ENCODE assay signal across 8 mouse cellular contexts in the genomic region with DNA sequence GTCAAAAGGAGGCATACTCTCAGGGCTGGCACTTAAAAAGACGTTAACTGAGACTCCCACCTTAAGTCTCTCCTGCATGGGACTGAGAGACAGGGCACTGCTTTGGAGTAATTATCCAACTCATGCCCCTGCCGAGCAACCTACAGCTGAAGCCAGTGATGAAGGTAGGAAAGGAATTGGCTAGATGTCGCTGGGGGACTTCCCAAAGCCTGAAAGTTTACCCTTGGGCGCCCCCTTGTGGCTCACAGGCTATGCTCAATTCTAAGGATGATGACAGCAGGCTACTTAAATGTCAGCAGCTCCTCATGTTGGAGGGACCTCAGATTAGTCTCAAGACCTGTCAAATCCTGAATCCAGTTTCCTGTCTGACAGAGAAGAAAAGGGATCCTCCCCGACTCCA. TPM values are rescaled to one million over a fixed set of nuclear protein-coding genes. Genes with fewer than 3 reads are reported as not detected.
DNase-seq lines count a peak whose midpoint lies in the region; ATAC-seq lines count a peak whose summit lies in the region.

No protein-coding gene starts in this region.

- no peaks in the 10 kb centered on the region for H3K27me3 ChIP-seq in hindbrain, embryonic 16.5 days (replicated peaks; ENCODE audit: control insufficient read depth, insufficient read depth, low read length)

- no peaks in the 10 kb centered on the region for H3K36me3 ChIP-seq in hindbrain, embryonic 16.5 days (ENCODE audit: control insufficient read depth, insufficient read depth, low read length)

- no peak overlapping the region for H3K27ac ChIP-seq in hindbrain, embryonic 16.5 days (ENCODE audit: low read depth, low read length)

- no peaks in the 10 kb centered on the region for H3K9me3 ChIP-seq in hindbrain, embryonic 16.5 days (ENCODE audit: control insufficient read depth, low read length)

- WGBS in hindbrain, embryonic 16.5 days = 10% methylated on average over 5 of the region's 5 CpGs

- H3K4me2 ChIP-seq in hindbrain, embryonic 16.5 days (ENCODE audit: low read length) = no peak overlapping the region

- ATAC-seq in hindbrain, embryonic 16.5 days = peak; percentile 65
- ATAC-seq in megakaryocyte progenitor cell, adult 5-6 weeks (replicated peaks; ENCODE audit: poor library complexity) = peak; percentile 92

- H3K4me3 ChIP-seq in hindbrain, embryonic 16.5 days (ENCODE audit: low read length) = no peak overlapping the region

- no peaks in the 10 kb centered on the region for H3K4me1 ChIP-seq in hindbrain, embryonic 16.5 days (ENCODE audit: control insufficient read depth, insufficient read depth, low read depth, low read length)

- H3K9ac ChIP-seq in hindbrain, embryonic 16.5 days (ENCODE audit: low read depth, low read length) = no peak overlapping the region

- peak; percentile 92 for DNase-seq in R1 (ENCODE audit: low read depth, low spot score)
- peak; percentile 84 for DNase-seq in cerebellum, adult 9-11 months
- DNase-seq in frontal cortex, postnatal 14 days (ENCODE audit: low spot score in 2 of 2) = peak; percentile 80 to 90
- DNase-seq in layer of hippocampus, postnatal 36 days = peak; percentile 86 to 89
- peak; percentile 95 for DNase-seq in right cerebral cortex, postnatal 14 days
- DNase-seq in urinary bladder, postnatal 14 days (ENCODE audit: low spot score) = peak; percentile 89

RNA-seq across cellular contexts. Expression of a gene that starts 35.7 kb away (rescaled TPM):
- not detected in 2 replicates for polyA plus RNA-seq in hindbrain, embryonic 16.5 days (2015; fragmentation: Nextera tagmentation; extraction: Ambion mirVana)
- under 1 TPM; 0.10 to 0.13 TPM for total RNA-seq in layer of hippocampus, postnatal 36 days (2021)
- 0.02 TPM in 1 of 2 replicates, not detected in the other for total RNA-seq in megakaryocyte progenitor cell, adult 5-6 weeks (2015)
- total RNA-seq in megakaryocyte progenitor cell, adult 5-6 weeks (2017) = not detected in 2 replicates

RNA-seq across cellular contexts. Expression of a gene that starts 43.9 kb away (rescaled TPM):
- 174 and 195 TPM in 2 replicates for polyA plus RNA-seq in hindbrain, embryonic 16.5 days (2015; fragmentation: Nextera tagmentation; extraction: Ambion mirVana)
- total RNA-seq in layer of hippocampus, postnatal 36 days (2021) = 10 to 100 TPM; 73.7 to 77.5 TPM
- total RNA-seq in megakaryocyte progenitor cell, adult 5-6 weeks (2015) = 81.4 and 113 TPM in 2 replicates
- 64.1 and 66.4 TPM in 2 replicates for total RNA-seq in megakaryocyte progenitor cell, adult 5-6 weeks (2017)

RNA-seq across cellular contexts. Expression of a gene that starts 44.0 kb away (rescaled TPM):
- 115 and 123 TPM in 2 replicates for polyA plus RNA-seq in hindbrain, embryonic 16.5 days (2015; fragmentation: Nextera tagmentation; extraction: Ambion mirVana)
- 100 to 1,000 TPM; 115 to 137 TPM for total RNA-seq in layer of hippocampus, postnatal 36 days (2021)
- 53.5 and 54.6 TPM in 2 replicates for total RNA-seq in megakaryocyte progenitor cell, adult 5-6 weeks (2015)
- total RNA-seq in megakaryocyte progenitor cell, adult 5-6 weeks (2017) = 45.2 and 62.3 TPM in 2 replicates

RNA-seq across cellular contexts. Expression of a gene that starts 44.5 kb away (rescaled TPM):
- 30.1 and 31.6 TPM in 2 replicates for polyA plus RNA-seq in hindbrain, embryonic 16.5 days (2015; fragmentation: Nextera tagmentation; extraction: Ambion mirVana)
- 10 to 100 TPM; 13.7 to 14.2 TPM for total RNA-seq in layer of hippocampus, postnatal 36 days (2021)
- 3.5 and 4.8 TPM in 2 replicates for total RNA-seq in megakaryocyte progenitor cell, adult 5-6 weeks (2015)
- 7.5 and 8.9 TPM in 2 replicates for total RNA-seq in megakaryocyte progenitor cell, adult 5-6 weeks (2017)

RNA-seq across cellular contexts. Expression of a gene that starts 50.4 kb away (rescaled TPM):
- 11.6 and 16.8 TPM in 2 replicates for polyA plus RNA-seq in hindbrain, embryonic 16.5 days (2015; fragmentation: Nextera tagmentation; extraction: Ambion mirVana)
- 10 to 100 TPM; 22.3 to 25.5 TPM for total RNA-seq in layer of hippocampus, postnatal 36 days (2021)
- total RNA-seq in megakaryocyte progenitor cell, adult 5-6 weeks (2015) = 43.4 and 51.2 TPM in 2 replicates
- total RNA-seq in megakaryocyte progenitor cell, adult 5-6 weeks (2017) = 28.6 and 28.9 TPM in 2 replicates
